Mouse (Mus musculus) kidney, adult 8-10 months (tissue): ENCODE data around the gene Ccnt1.

Source experiments
- DNase-seq, 2 experiments: peaks; one replicate each; pipeline ENCODE4 v3.0.0; 2022

Ccnt1 gene

DNA sequence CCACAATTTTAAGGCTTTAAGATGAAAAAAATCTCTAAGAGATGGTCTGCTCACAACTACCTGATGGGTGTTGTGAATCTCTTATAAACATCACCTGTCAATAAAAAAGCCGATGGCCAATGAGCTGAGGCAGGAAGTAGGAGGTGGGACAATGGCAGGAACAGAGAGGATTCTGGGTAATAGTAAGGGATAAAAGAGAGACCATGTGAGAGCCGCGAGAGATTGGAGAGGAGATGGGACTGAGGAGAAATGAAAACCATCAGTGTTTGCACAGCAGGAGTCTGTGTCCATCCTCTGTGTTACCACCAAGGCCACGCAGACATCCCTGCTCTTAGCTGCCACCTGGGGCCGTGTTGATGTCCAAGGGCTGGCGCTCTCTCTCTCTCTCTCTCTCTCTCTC lies 63.4 kb downstream of the Ccnt1 start:
- DNase-seq, result no peak

GRCm38 (mm10) chr15:98506253-98506957 lies 64.3 kb downstream of the Ccnt1 start:
- no peak for DNase-seq

GRCm38 (mm10) chr15:98504514-98504913 lies 66.2 kb downstream of the Ccnt1 start:
- peak in 1 of 2 experiments; percentile 68 for DNase-seq

- no peak for DNase-seq
Observed at GRCm38 (mm10) chr15:98503317-98503716, 67.4 kb downstream of the Ccnt1 start.

- DNase-seq, result no peak
Observed at GRCm38 (mm10) chr15:98497631-98498030, 73.1 kb downstream of the Ccnt1 start.

DNA sequence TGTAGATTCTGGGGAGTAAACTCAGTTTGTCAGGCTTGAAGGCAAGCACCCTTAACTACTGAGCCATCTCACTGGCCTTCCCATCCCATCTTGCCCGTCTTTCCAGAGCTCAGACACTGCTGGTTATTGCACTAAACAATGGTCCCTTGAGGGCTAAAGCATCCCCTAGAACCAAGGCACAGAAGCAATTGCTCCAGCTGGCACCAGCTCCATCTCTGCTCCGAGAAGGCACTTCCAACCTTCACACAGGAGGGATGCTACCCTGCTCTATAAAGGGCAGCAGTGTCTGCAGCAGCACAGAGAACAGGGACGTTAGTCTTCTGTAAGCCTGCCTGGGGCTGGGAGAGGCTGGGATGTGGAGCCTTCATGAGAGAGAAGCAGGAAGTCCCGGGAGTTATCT lies 78.6 kb downstream of the Ccnt1 start, which contains the start of gene Olfr279:
TSS of gene Olfr279 (plus strand) at position 301 of the 400 bp plus-strand sequence.
- no peak for DNase-seq

GRCm38 (mm10) chr15:98491332-98491731 lies 79.4 kb downstream of the Ccnt1 start:
- no peak for DNase-seq
